Mouse (Mus musculus): ENCODE results near the gene Zic1.

Zic1 gene

DNA sequence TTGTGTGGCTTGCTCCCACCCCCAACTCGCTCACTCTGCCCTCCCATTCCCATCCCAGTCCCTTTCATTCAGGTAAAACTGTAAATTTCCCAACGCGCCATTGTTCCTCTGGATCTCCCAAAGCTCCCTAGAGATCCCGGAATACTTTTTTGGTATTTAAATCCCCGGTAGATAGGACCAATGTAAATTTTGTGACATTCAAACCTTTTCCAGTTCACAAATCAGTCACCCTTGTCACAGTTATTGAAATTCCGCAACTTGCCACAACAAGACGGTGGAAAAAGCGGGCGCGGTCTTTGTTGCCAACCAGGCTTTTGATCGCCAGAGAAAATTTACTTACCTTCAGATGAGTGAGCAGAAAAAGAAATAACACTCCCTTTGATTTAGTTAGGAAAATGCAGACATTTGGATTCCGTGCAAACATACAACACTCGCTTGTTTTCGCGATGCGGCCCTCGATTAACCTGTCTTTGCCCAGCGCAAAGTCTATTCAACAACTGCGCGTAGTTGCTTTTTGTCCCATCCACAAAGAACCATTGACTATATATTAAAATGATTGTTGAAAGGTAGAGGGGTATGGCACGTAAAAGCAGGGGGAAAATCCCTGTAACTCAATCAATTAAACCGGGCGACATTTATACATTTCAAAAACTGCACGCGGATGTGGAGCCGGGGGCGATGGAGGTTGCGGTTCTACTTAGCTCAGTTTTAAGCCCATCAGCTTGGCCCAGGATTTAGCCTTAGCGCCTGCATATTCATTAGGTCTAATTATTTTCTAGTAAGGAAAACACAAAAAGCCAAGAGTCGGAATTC, 1.6 kb upstream of the Zic1 start:
- no peak for DNase-seq (ENCODE audit: low spot score)

DNA sequence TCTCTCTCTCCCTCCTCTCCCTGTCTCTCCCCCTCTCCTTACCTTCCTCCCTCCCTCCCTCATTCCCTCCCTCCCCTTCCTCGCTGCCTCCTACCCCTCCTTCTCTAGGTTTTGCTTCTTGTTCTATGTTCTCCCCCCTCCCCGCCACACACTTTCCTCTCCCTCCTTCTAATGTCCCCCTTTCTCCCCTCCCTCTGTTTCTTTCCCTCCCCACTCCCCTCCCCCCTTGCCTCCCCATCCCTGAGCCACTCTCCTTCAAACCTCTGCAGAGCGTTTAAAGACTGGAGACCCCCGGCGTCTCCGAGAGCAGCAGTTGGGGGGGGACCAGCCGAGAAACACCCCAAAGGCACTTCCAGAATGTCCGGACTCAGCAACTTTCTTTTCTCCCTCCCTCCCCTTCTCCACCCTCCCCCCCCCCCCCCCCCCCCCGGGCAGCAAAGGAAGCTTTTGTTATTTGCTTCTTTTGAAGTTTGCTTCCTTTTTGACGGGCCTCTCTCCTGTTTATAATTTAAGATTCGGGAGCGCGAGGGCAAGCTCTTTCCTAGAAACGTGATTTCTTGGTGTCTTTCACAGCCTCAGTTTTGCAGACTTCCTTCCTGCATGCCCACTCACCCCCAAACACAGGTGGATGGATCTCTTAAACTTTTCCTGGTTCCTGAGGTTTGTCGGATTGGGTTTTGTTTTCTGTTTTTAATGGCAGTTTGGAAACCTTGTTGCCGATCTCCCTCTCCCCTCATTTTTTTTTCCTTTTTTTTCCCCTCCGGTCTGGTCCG, 802 bp upstream of the Zic1 start:
- no peak for DNase-seq (ENCODE audit: low spot score)

DNA sequence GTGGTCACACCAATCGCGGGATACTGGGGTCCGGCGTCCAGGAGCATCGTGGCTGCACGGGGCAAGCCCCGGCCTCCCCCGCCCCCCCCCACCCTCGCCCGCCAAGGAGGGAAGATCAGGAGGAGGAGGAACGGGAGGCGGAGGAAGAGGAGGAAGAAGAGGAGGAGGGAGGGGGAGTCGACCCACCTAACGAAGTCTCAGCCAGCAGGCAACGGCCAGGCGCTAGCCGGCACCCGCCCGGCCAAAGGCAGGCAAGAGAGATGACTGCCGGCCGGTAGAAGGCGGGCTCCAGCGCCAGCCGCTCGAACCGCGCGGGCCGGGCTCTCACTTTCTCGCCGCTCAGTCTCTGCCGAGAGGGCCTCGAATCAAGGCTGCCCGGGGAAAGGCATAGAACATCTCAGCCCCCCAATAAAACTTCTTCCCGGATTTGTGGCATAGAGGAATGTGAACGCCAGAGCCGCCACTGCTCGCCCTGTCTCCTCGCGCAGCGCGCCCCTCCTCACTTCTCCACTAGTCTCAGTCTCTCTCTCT, 574 bp downstream of the Zic1 start:
- DNase-seq (ENCODE audit: low spot score), result no peak

DNA sequence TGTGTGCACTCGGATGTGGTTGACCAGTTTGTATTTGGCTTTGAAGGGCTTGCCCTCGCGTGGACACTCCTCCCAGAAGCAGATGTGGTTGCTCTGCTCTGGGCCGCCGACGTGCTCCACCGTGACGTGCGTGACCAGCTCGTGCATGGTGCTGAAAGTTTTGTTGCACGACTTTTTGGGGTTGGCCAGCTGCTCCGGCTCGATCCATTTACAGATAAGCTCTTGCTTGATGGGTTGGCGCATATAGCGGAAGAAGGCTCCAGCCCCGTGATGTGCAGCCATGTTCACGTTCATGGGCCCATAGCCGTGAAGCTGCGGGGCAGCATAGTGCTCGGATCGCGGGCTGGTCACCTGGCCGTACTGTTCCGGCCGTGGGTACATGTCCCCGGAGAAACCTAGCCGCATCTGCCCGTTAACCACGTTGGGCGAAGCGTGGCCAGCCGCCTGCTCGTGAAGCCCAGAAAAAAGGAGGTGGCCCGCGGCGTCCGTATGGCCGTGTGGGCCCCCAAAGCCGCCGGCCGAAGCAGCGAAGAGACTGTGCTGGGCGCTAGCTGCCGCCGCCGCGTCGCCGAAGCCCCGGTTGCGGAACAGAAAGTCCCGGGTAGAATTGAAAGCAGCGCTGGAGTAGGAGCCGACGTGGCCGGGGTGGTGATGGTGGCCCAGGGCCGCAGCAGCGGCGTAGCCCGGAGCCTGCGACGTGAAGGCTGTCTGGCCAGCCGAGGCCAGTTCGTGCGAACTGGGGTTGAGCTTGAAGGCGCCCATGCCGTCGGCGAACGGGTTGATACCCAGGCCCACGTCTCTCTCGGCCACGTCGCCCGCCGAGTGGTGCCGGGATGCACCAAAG, 1.3 kb downstream of the Zic1 start:
- no peak for DNase-seq (ENCODE audit: low spot score)

DNA sequence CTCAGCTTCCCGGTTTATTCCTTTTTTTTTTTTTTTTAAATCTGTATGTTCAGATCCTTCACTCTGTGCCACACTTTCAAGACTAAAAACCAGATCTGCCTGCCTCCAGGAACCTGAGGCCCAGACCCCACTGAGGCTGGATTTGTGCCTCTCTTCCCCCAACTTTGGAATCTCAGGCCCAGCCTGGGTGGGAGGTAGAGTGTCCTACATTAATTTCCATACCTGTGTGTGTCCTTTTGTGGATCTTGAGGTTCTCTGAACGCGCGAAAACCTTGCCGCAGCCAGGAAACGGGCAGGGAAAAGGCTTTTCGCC, 1.8 kb downstream of the Zic1 start:
- DNase-seq (ENCODE audit: low spot score), result no peak

DNA sequence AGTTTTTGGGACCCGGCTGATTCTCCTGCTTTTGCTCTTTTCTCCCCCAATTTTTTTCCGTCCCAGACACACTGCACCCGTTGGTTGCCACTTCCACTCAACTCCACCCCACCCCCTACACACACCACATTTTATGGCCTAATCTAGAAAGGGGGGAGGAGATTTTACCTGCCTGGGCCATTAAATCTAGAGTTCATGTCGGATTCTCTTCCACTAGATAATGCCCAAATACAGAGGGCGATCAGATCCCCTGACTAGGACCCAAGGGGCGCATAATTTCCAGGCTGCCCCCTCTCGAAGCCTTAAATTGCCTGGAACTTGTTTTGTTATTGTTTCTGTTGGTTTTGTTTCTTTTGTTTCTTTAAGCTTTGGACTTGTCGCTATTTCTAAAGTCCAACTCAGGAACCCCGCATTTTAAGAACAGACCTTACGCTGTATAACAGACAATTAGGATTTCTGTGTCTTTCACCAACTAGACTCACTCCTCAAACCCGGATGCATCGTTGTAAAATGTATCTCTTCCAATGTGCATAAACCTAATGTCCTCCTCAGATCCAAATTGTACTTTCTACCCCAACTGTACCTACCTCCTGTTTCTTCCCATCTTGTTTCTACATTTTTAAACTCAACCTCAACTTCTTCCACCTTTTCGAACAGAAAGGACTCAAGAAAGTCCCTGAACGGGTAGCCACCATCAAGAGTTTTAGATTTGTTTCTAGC, 2.4 kb downstream of the Zic1 start:
- no peak for DNase-seq (ENCODE audit: low spot score)

DNA sequence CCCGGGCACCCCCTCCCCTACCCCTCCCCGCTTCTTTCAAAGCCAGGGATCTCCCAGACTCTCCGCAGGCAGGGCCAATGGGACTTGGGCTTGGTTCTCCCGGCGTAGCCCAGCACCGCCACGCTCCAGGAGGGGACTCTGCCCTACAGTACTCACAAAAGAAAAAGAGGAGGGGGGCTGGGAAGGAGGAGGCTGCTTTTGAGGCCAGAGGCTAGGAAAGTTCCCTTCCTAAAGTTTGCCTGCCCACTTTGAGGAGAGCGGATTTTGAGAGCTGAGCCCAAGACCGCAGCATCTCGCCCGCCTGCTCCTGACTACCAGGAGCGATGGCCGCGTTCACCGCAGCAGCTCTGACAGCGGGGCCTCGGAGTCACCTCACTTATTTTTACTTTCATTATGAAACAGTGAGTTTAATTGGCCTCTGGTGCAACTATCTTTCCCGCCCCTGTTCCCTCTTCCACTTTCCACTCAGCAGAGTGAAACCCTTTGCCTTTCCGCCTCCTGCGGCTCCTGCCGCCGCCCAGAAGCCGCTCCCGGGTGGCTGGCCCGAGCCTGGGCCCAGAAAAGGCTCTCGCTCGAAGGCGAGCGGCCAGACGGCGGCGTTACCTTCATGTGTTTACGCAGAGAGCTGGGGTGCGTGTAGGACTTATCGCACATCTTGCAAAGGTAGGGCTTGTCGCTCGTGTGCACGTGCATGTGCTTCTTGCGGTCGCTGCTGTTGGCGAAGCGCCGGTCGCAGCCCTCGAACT, 3.6 kb downstream of the Zic1 start, which contains the start of gene Zic4:
Zic4 (plus strand) TSS at position 558 of the 746 bp plus-strand sequence.
- no peak for DNase-seq (ENCODE audit: low spot score)

DNA sequence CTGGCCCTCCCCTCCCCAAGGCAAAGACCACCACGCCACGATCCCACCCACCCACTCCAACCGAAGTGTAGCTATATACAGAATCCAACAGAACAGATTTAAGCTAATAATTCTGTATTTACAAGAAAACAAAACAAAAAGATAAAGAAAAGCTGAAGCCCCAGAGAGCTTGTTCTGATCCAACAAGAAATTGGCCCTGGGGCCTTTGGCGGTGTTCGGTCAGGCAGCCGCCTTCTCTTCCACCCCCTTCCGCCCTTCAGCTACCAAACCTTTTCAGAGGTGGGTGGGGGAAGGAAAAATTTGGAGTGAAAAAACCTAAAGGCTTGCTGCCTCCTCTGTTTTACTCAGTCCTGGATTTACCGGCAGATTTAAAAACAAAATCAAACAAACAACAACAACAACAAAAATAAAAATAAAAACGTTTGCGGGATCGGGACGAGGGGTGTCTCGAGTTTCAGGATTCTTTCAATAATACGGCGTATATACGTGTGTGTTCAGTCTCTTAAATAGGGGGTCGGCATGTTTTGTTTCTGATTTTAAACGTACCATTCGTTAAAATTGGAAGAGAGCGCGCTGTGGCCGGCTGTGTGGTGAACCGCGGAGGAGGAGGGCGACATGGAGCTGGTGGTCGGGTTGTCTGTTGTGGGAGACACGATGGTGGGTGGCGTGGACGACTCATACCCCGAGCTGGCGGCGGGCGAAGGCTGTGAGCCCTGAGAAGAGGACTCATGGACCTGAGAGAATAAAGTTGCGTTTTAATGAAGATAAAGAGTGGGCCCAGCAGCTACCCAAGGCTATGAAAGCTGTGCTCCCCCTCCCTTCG, 4.4 kb downstream of the Zic1 start:
- no peak for DNase-seq (ENCODE audit: low spot score)

DNA sequence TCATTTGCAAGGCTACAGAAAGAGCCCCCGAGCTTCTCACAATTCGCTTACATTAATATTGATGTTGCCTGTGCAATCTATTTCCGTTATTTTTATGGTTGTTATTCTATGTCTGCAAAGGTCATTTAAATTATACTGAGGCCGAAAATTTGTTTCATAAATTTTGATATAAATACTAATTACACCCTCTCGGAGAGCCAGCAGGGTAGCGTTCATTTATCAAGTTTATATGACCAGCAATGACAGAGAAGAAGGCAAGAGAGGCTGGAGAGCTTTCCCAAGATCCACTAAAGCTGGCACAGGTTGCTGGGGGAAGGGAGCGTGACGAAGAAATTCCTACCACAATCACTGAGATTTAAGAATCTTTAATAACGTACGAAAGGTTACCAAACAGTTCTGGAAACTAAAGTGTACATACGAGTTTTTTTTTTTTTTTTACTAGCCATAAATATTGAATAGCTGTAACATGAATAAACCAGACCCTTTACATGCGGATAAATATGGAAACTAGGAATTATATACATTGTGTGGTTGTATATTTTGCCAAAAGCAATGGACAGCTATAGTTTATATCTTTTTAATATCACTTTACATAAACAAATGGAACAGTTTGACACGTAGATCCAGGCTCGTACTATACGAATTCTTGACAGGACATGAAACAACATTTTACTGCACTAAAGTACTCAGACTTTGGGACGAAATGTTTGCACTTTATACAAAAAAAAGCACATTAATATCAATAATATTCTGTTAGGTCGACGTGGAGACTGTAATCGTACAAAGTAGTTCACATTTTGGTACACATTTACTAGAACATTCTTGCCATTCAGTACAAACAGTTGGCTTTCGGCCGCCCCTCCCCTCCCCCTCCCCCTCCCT, 5.2 kb downstream of the Zic1 start:
- DNase-seq (ENCODE audit: low spot score), result no peak

DNA sequence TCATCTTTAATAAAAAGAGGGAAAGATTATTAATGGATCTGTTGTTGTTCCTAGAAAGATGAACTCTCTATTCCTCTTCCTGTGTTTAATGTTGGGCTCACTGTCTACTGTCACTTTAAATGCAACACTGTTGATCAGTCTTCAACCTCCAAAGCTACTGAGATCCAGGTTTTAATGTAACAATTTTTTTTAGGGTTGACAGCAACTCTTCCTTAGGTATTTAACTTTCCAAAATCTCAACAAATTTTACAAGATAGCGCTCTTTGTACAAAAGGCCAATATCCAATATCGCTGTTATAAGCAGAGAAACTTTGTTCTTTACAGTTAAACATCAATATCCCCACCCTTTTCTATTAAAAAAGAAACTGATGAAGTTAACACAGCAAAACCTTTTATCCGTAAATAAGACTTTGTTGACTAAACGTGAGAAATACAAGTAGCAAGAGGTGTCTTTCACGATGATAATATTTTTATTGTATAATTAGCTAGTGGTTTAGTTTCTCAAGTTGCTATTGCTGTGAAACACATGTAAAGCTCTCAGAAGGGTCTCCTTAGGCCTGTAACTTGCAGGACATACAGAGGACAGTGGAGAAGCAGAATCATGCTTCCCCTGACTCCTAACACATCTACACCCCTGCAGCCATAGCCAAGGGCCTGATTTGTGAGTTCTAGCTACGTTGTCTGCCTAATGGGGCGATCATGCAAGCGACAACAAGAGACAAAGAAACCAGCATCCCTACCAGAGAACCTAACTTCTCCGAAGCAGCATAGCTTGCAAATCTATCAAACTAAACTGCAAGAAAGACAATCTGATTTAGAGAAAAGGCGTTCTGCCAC, 6.5 kb downstream of the Zic1 start:
- DNase-seq (ENCODE audit: low spot score), result no peak

DNA sequence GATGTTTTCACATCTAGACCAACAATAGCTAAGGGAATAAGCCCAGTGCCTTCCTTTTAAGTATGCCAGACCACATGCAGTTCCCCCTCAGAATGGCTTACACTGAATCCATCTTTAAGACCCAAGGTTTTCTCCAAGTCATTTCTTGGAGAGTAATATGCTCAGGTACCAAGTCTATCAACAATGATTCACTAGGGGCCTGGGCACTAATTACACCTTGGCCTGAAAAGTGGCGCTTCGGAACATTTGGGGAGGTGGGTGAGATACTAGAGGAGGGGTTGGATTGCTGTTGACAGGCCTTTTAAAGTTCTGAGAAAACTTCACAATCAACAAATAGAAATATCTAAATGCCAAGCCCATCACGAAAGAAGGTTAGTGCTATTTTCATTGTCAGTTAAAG, 8.3 kb downstream of the Zic1 start:
- no peak for DNase-seq (ENCODE audit: low spot score)

DNA sequence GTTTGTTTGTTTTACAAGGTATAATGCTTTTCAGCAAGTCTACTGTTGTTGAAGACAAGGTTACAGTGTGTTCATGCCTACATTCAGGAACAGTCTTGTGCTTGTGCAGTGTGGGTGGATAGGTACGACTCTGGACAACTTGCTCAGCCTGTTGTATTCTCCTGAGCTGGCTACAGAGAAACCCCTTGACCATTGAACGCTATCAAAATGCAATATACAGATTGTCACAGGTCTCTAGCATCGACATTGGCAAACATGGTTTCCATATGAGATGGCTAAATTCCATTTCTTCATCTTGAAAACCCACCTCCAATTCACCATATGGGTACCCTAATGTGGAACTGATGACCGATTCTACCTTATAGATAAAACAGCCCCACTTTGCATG, 9.3 kb downstream of the Zic1 start:
- no peak for DNase-seq (ENCODE audit: low spot score)

DNA sequence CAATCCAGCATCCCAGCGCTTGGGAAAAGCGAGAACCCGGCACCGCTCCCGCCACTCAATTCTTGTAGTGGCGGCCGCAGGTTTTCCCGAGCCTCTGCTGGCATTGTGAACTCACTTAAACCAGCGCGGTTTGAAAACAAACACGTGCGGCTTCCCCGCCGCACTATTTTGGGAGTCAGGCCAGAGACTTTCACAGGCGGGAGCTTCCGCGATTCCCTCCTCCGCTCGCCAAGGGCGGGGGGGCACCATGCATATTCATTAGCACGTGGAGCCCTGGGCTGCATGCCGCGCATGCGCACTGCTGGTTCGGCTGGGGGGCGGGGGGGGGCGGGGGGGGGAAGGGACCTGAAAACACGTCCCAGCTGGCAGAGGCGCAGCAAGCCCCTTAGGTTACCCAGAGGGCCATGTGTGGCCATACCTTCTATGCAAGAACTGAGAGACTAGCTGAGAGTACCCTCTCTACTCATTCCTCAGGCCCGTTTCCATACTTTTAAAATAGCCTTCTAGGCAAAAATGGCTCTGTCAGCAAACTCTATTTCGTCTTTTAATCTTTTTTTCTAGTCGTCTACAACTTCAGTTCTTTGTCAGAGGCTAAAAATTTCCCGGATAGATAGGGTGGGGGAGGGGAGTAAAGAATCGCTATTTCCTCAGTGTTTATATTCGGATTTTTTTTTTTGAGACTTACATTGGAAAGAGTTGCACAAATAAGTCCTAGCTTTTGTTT, 9.8 kb downstream of the Zic1 start:
- no peak for DNase-seq (ENCODE audit: low spot score)

DNA sequence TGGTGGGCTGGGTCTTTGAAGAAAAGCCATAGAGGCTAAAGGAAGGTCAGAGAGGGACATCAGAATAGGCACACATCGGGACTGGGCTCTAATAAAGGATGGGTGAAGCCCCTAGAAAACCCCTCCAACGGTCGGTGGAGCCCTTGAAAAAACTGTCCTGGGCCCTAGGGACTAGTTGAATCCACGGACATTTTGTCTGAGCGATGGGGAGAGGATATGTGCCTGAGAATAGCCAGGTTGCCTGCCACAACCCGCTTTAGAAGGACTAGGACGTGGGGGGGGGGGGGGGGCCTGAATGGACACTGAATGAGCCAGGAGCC, 10.4 kb downstream of the Zic1 start:
- no peak for DNase-seq (ENCODE audit: low spot score)

DNA sequence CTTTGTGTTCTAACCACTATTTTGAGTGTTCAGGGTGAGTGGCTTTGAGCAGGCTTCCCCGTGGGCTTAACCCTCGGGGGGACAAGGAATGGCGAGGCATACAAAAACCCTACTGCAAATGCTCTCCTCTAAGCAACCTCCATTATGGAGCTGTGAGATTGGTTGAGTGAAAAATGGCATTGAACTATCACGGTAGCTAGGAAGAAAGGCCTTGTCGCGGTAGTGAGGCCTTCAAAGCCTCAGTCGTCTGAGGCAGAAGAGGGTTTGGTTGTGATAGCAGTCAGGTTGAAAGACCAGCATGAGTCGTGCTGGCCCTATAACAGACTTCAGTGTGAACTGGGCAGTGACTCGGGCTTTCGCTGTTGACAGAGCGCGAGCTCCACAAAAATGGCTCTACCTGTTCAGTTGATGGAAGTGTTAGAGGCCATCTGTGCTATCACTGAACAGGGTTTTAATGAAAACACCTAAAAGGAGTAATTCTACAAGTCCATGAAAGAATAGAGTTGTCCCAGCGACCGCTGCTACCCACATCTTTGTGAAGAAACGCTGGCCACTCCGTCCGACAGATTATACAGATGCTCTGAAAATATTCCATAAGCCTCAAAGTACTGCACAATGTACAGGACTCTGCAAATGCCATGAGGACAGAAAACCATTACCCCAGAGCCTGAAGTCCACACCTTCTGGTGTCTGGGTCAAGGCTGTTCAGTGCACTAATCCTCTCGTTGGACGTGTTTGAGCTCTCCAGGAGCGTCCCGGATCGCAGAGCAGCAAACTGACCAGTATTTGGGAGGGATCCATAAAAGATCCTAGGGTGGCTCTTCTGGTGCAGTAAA, 11.0 kb downstream of the Zic1 start:
- DNase-seq (ENCODE audit: low spot score), result no peak

DNA sequence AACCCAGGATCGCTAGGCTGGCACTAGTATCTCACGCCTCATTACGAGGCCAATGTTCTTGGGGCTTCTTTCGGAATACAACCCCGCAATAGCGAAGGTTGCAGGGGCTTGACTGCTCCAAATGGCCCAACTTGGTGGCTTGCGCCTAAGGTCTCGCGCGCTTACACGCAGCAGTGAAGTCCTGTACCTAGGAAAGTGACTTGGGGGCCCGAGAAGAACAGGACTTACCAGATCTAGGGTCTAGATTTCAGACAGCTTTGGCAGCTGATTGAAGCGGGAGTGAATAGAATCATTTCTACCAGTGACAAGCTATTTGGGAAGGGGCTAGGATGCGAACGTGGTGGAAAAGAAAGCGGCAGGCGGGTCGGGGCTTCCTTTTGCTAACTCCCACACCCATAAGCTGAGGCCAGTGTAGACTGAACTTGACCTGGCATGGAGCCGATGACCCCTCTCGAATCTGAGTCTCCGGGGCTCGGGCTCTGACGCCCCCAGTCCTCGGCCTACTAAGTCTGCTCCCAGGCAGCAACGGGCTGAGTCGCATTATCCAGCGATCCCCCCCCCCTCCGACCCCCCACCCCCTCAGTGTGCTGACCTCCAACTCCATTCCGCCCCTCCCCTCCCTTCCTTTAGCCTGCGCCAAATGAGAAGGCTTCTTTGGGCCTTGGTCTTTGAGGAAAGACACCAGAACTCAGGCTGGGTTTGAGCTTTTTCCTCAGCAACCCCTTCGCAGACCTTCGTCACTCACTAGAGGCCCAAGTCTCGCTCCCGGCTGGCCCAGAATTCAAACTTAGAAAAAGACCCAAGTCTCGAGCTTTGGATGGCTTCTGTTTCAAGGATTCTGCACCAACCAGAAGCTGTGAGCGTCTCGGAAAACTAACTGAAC, 11.8 kb downstream of the Zic1 start:
- DNase-seq (ENCODE audit: low spot score), result no peak
